Mouse (Mus musculus): ENCODE data around the gene Tmppe.
A peak's percentile ranks its signal among the peaks of the same experiment; 100 is the strongest.

The Tmppe gene

GRCm38 (mm10) chr9:114394677-114395076, 6.2 kb upstream of the Tmppe start:
- no peak for DNase-seq (ENCODE audit: low spot score in 2 of 2)

DNA sequence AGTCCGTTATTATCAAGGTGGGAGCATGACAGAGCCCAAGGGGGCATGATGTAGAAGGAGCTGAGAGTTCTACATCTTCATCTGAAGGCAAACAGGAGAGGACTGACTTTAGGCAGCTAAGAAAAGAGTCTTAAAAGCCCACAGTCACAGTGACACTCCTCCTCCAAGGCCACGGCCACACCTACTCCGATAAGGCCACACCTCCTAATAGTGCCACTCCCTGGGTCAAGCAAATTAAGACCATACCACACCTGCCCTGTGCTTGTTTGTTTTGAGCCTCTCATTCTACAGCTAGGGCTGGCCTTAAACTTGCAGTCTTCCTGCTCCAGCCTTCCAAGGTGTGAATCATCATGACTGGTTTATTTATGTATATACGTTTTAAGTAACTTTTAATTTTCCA, 5.6 kb upstream of the Tmppe start:
- no peak for DNase-seq (ENCODE audit: low spot score in 2 of 2)

DNA sequence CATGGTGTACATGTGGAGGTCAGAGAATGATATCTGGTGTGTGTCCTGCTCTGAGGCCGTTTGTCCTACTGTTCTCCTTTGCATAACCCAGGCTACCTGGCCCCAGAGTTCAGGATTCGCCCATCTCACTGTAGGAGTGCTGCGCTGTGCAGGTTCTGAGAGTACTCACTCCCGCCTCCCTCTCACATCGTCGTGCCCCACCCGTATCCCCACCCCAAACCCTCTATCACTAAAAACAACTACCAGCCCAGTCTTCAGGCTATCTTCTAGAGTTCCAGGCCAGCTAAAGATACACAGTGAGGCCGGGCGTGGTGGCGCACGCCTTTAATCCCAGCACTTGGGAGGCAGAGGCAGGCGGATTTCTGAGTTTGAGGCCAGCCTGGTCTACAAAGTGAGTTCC, 1.2 kb upstream of the Tmppe start:
- DNase-seq (ENCODE audit: low spot score in 2 of 2) = no peak

- DNase-seq (ENCODE audit: low spot score in 2 of 2) = no peak
These were observed 337 bp upstream of the Tmppe start for GRCm38 (mm10) chr9:114400588-114400948.

DNA sequence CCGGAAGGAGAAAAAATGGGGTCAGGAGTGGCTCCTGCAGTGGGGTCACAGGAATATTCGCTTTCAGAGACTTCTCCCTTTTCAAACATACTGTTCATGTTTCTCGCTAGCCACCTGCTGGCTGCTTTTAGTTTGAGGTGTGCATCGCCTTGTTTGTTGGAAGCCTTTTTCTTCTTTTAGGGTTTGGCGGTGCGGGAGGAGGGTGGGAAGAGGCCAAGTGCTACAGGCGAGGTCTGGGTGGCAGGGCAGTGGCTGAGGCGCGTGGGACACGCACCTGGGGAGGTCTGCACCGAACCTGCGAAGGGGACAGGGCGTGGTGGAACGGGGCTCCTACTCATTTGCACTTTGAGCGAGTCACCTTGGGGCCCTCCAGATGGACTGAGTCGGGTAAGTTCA, 778 bp downstream of the Tmppe start:
- DNase-seq (ENCODE audit: low spot score in 2 of 2) = peak; percentile 55 to 59

- no peak for DNase-seq (ENCODE audit: low spot score in 2 of 2)
These were observed 6.8 kb downstream of the Tmppe start for GRCm38 (mm10) chr9:114407676-114408075.

DNA sequence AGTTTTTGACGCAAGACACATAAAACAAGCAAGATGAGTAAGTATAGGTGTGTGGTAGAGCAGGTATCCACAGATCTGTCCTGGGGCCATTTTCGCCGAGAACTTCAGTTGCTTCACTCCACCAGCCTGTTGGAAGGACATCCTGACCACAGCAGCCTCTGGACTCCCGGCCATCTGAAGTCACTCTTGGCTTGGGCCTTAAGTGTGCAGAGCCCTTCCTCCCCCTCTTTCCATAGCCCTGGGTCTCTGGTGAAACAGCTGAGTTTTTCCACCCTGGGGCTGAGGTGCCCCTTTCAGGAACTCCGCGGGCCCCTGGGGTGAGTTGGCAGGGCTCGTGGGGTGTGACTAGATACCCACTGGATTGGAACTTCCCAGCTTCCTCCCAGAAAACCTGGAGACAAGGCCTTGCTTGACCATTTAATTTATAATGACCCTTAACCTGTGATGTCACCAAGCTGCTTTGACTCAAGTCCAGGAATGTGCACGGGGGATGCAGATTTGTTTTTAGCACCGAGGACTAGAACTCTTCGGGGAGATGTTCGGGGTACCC, 9.5 kb downstream of the Tmppe start:
- DNase-seq (ENCODE audit: low spot score in 2 of 2) = no peak

DNA sequence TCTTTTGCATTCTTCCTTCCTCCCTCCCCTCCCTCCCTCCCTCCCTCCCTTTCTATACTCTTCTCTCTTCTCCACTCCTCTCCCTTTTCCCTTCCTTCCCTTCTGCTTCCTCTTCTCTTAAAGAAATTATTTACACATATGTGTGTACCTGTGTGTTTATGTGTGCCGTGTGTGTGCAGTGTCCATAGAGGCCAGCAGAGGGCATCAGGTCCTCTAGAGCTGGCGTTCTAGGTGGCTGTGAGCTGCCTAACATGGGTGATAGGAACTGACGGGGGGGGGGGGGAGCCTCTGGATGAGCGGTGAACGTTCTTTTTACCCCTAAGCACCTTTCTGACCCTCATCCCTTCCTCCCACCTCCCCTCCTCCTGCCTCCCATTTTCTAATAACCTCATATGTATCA, 10.4 kb downstream of the Tmppe start:
- no peak for DNase-seq (ENCODE audit: low spot score in 2 of 2)

- no peak for DNase-seq (ENCODE audit: low spot score in 2 of 2)
These were observed 11.5 kb downstream of the Tmppe start for GRCm38 (mm10) chr9:114412406-114412805.

DNA sequence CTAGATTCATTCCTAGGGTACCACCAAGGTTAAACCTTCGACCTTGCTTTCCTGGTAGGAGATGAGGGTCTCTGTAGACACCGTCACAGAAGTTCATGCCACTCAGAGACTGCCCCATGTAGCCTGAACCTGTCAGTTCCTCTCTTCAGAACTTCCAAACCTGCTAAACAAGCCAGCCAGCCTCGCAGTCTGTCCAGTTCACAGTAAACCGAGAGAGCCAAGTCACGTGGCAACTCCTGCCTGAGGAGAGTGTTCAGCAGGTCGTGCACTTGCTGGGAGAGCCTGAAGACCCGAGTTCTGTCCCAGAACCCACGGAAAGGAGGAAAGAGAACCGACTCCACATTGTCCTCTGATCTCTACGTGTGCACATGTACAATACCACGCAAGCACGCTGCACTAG, 13.0 kb downstream of the Tmppe start:
- DNase-seq (ENCODE audit: low spot score in 2 of 2) = no peak

DNA sequence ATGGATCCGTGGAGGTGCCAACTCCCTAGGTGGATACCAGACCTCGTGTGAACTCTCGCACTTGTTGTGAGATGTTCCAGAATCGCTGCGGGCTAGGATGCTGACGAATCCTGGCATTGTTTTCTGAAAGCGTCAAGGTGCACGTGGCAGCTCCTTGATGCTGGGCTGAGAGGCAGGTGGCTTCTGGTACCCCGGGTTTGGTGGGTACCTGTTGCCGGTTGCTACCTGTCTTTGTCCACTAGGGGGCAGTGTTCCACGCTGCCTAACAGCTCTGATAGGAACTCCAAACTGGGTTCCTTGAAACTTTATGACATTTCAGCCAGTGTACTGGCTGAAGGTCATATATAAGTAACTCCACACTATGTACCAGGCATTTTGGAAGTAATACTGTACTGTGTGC, 14.8 kb downstream of the Tmppe start:
- DNase-seq (ENCODE audit: low spot score in 2 of 2) = peak; percentile 63 to 85

- DNase-seq (ENCODE audit: low spot score in 2 of 2) = no peak
These were observed 16.0 kb downstream of the Tmppe start for GRCm38 (mm10) chr9:114416646-114417517.

- DNase-seq (ENCODE audit: low spot score in 2 of 2) = peak; percentile 72 to 84
These were observed 17.3 kb downstream of the Tmppe start for GRCm38 (mm10) chr9:114418187-114418586.

GRCm38 (mm10) chr9:114420443-114420842, 19.5 kb downstream of the Tmppe start:
- no peak for DNase-seq (ENCODE audit: low spot score in 2 of 2)

GRCm38 (mm10) chr9:114421045-114421444, 20.1 kb downstream of the Tmppe start:
- DNase-seq (ENCODE audit: low spot score in 2 of 2) = no peak

DNA sequence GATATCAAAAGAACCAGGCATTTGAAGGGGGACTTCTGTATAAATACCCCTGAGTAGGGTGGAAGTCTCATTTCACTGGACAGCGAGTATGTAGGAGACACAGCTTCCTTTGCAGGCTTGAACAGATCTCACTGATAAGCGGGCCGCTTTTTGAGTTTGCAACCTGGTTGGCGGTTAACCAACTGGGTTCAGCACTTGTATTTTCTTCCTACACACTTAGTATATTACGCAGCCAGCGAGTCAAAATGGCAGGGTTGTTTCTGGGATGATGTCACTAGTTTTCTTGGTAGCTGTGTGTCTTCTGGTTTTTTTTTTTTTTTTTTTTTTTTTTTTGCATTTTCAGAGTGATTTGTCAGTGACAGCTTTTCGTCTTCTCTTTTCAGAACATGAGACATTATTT, 20.9 kb downstream of the Tmppe start:
- DNase-seq (ENCODE audit: low spot score in 2 of 2) = no peak

GRCm38 (mm10) chr9:114425576-114425975, 24.7 kb downstream of the Tmppe start:
- DNase-seq (ENCODE audit: low spot score in 2 of 2) = no peak

DNA sequence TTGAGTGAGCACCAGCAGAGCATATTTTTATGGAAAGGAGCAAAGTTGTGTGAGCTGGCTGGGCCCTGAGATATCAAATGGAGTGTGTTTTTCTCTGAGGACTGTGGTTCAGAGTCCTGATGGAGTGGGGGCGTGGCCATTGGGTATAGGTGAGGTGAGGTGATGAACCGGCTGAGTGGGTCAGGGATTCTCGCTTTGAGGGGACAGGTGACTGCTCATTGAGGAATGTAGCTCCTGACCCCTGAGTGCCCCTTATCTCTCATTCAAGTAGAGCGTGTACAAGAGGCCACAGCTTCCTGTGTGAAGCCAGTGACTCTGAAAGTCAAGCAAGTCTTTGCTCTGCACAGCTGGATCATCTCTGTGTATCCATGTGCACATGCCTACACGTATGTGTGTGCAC, 25.3 kb downstream of the Tmppe start:
- no peak for DNase-seq (ENCODE audit: low spot score in 2 of 2)

GRCm38 (mm10) chr9:114427425-114427824, 26.5 kb downstream of the Tmppe start:
- no peak for DNase-seq (ENCODE audit: low spot score in 2 of 2)

DNA sequence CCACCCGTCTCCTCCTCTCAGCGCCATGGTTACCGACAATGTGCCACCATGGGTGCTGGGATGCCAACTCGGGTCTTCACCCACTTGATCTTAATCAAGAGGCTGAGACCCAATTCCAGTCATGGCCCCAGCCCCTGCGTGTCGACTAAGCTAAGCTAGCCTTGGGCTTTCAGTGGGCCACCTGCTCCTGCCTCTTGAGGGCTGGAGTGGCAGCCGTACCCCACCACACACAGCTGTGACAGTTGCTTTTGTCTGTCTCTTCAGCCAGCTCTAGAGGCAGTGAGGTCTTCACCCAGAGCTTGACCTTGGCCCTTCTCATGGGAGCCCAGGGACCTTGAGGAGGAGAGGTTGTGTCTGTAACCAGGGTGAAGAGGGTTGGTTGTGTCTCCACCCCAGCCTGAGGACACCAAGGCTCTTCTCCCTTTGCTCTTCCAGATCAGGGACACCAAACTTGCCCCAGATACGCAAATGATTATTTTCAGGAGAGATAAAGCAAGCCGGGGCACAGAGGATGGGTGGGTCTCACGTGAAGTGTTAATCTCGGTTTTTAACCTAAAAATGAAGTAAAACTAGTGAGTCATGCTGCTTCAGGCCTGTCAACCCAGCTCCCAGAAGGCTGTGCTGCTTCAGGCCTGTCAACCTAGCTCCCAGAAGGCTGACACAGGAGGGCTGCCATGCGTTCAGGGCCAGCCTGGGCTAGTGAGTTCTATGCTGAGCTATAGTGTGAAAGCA, 27.4 kb downstream of the Tmppe start:
- DNase-seq (ENCODE audit: low spot score in 2 of 2) = peak in 1 of 2 experiments; percentile 21

GRCm38 (mm10) chr9:114435668-114436067, 34.8 kb downstream of the Tmppe start:
- DNase-seq (ENCODE audit: low spot score in 2 of 2) = peak; percentile 27 to 47

- peak; percentile 53 to 58 for DNase-seq (ENCODE audit: low spot score in 2 of 2)
These were observed 39.6 kb downstream of the Tmppe start for GRCm38 (mm10) chr9:114440548-114440947.

GRCm38 (mm10) chr9:114442225-114442624, 41.3 kb downstream of the Tmppe start:
- DNase-seq (ENCODE audit: low spot score in 2 of 2) = no peak
